Mouse (Mus musculus) cerebellum, postnatal 10 days (tissue): ENCODE results near the gene Zfp934.
"Not testable (repeated sequence)": the region's sequence is repeated elsewhere in the genome, so short reads cannot be mapped to it uniquely, and the experiment has no call there.

Experiments
- DNase-seq, 2 experiments: peaks; one replicate each; pipeline ENCODE4 v3.0.0; 2021; ENCODE audit warnings: mixed read lengths in 2 of 2

The Zfp934 gene

DNA sequence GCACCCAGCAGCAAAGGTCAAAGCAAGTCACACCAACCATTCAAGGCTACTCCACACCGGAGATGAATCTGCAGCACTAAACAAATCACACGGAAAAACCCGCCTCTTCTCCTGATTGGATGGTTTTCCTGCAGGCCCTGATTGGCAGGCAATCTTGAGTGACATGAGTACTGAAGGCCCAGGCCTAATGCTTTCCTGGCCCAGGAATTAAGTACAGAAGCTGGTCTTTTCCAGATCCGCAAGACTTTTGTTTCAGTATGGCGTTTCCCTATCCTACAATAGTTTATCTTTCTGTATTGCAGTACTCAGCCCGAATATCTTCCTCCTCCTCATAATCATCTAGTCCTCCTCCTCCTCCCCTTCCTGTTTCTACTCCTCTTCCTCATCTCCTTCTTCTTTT lies at the start of gene Zfp934:
Gene Zfp934 (minus strand): TSS at position 101 of the 400 bp plus-strand sequence.
- DNase-seq: not testable (repeated sequence)

DNA sequence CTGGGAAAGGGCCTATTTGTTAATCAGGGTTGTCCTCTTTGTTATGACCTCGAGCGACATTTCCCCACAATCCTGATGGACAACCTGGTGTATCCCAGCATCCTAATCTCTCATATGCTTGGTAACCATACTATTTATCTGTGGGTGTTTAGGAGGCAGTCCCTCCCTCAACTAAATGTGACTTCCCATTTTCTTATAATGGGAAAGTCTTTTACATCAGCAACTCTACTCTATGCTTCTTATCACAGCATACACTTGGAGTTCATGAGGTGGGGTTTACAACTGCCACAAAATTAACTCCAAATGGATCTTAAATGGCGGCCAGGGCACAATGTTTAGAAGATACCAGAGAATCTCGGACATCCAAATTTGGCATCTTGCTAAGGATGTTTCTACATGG lies 46.5 kb upstream of the Zfp934 start:
- DNase-seq: not testable (repeated sequence)

DNA sequence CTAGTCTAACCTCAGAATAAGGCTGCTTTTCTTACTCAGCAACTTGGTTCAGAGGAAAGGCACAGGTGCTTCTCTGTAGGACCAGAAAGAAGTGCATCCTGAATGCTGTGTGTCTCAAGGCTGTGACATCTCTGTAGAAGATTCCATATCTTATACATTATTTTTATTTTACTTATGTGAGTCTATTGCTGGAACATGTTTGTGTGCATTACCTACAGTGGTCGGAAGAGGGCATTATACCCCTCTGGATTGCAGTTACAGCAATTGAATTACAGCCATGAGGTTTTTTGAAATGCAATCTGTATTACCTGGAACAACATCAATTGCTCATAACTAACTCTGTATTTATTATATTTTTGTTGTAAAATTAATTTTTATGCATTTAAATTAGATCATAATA lies 9.3 kb downstream of the Zfp934 start:
- DNase-seq: peak; percentile 11 to 17

DNA sequence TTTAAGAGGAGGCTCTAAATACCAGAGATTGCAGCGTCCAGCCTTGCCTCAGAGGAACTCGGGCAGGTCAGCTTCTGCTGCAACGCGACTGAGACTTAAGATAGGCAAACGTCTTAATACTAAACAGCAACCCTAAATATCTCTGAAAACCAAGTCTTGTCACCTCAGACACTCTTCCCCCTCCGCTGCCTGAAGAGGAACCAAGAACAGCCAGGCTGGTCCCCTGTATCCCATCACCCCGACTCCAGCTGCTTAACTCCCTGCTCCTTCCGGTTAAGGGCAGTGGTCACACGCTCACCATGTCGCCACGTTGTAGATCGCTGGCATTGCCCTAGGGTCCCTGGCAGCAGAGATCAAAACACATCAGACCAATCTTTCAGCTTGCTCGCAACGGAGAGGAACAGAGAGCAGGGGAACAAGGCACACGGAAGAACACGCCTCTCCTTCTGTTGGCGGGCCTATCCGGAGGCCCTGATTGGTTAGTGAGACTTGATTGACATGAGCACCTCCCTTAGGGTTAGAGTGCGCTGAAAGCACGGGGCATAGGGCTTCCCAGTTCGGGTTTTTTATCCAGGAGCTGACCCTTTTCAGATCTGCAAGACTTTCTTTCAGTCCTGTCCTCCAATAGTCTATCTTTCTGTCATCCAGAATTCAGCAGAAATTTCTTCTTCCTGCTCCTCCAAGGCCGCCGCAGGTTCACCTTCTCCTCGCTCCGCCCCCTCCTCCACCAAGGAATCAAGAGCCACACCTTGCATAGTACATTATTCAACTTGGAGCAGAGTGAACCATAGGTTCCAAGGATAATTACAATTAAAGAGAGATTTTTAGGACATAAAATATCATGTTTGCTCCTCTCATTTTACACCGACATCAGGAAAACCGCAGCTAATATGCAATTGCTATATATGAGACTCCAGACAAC lies 12.5 kb downstream of the Zfp934 start, which contains the start of gene Zfp935:
Gene Zfp935 (minus strand): TSS at position 323 of the 922 bp plus-strand sequence.
- peak; percentile 54 to 63 for DNase-seq

DNA sequence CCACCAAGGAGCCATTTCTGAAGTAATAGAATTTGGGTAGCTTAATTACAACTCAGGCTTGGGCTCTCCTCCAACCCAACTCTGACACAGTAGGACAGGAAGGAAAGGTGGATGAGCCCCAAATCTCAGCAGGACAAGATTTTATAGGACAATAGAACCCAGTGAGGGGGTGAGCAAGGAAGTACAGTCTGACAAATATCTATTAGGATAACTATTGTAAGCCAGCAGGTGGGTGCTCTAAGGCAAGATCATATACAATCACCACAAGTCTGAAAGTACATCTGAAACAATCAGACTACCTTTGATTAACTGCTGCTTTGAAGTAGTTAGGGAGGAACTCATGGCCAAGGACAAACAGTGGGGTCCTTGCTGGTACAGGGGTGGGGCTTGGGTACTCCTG lies 40.9 kb downstream of the Zfp934 start:
- DNase-seq: not testable (repeated sequence)

DNA sequence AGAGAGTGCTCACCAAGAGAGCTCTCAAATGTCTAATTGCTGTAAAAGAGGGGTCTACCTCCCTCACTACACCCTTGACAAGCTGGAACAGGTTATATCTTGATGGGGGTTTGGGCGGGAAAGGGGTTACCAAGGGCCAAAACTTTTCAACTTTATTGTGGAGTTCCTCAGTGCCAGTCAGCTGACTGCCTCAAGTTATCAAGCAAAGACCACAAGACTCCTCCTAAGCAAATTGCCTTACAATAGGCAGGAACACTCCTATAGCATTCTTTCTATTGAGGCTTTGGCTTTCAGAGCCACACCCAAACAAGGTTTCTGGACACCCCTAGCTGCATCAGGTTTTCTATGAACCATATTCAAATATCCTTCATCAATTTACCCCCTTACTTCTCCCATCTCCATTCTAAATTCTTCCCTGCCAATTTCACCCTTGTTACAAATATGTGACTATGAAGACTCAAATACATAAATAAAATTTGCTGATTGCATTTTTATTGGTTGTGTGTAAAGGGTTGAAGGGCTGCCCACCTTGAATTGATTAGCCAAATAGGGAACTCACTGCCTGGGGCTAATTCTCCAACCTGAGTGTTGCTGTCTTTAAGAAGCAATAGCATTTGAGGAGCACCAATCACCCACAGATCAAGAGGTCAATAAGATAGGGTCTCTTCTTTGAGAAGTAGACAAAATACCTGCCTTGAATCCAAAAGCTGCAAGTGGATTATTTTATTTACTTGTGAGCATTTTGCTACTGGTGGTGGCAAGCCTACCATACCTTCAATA lies 60.2 kb downstream of the Zfp934 start:
- DNase-seq: not testable (repeated sequence)

DNA sequence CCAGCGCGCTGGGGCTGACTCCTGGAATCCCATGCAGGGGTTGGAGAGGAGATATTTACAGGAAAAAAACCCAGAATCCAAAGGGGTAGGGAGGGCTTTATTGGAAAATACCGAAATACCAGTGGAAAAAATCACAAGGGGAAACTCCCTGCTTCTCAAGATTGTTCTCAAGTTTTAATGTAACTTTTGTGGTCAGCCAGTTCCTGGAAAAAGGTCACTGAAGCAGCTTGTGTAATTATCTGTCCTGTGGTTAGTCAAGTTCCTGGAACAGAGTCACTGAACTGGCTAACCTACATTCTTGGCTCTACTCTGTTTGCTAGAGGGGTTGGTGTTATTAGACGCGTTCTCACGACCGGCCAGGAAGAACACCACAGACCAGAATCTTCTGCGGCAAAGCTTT lies 98.3 kb downstream of the Zfp934 start:
- not testable (repeated sequence) for DNase-seq

DNA sequence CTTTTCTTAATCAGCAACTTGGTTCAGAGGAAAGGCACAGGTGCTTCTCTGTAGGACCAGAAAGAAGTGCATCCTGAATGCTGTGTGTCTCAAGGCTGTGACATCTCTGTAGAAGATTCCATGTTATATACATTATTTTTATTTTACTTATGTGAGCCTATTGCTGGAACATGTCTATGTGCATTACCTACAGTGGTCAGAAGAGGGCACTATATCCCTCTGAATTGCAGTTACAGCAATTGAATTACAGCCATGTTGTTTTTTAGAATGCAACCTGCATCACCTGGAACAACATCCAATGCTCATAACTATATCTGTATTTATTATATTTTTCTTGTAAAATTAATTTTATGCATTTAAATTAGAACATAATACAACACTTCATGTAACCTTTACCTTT lies 101.1 kb downstream of the Zfp934 start:
- DNase-seq: peak; percentile 31 to 57

DNA sequence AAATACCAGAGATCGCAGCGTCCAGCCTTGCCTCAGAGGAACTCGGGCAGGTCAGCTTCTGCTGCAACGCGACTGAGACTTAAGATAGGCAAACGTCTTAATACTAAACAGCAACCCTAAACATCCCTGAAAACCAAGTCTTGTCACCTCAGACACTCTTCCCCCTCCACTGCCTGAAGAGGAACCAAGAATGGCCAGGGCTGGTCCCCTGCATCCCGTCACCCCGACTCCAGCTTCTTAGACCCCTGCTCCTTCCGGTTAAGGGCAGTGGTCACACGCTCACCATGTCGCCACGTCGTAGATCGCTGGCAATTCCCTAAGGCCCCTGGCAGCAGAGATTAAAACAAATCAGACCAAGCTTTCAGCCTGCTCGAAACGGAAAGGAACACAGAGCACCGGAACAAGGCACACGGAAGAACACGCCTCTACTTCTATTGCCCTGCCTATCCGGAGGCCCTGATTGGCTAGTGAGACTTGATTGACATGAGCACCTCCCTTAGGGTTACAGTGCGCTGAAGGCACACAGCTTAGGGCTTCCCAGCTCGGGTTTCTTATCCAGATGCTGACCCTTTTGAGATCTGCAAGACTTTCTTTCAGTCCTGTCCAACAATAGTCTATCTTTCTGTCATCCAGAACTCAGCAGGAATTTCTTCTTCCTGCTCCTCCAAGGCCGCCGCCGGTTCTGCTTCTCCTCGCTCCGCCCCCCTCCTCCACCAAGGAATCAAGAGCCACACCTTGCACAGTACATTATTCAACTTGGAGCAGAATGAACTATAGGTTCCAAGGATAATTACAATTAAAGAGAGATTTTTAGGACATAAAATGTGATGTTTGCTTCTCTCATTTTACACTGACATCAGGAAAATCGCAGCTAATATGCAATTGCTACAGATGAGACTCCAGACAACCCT lies 104.3 kb downstream of the Zfp934 start, which contains the start of gene Gm49359:
Gene Gm49359 (minus strand): TSS at position 409 of the 911 bp plus-strand sequence.
- DNase-seq: peak; percentile 91 to 93
